ENCODE assay signal across 8 mouse cellular contexts in the genomic region with DNA sequence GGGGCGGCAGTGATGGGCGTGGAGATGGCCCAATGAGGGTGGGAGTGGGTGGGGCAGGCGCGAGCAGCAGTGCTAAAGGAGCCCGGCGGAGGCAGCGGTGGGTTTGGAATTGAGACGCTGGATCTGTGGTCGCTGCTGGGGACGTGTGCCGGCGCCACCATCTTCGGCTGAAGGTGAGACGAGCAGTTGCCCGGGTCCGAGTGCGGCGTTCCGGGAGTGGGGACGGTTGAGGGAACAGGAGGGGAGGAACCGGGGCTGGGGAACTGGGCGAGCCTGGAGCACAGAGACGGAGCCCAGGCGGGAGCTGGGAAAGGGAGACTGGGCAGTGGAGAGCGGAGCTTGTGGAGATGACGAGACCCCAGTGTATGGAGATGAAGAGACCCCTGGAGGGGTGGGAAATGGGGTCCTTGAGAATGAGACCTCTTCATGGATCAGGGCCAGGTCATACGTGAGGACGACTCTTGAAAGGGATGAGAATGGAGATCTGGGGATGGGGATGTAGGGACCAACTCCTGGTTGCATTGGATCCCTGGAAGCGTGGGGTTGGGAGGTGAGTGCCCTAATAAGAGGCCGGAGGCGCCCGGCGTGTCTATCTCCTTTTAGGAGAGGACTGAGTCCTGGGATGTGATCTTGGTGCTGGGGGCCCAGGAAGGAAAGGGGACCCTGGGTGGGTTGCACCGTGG. TPM values are rescaled to one million over a fixed set of nuclear protein-coding genes. Genes with fewer than 3 reads are reported as not detected.
DNase-seq lines count a peak whose midpoint lies in the region; ATAC-seq and TF ChIP-seq lines count a peak whose summit lies in the region.

No protein-coding gene starts in this region.

- H3K9ac ChIP-seq in ES-E14 (ENCODE audit: insufficient read depth, low read depth, low read length, poor library complexity, severe bottlenecking), result peak overlapping the region; percentile 85
- H3K9ac ChIP-seq in hindbrain, embryonic 15.5 days, result peak overlapping the region; percentile 90

- no peaks in the 10 kb centered on the region for H3K36me3 ChIP-seq in kidney, adult 2 months (ENCODE audit: control insufficient read depth, insufficient read depth, low read length)
- no peaks in the 10 kb centered on the region for H3K36me3 ChIP-seq in ES-E14 (ENCODE audit: control insufficient read depth, insufficient read depth, low read length, poor library complexity, severe bottlenecking)
- no peaks in the 10 kb centered on the region for H3K36me3 ChIP-seq in hindbrain, embryonic 15.5 days
- peaks cover 6% of the 10 kb centered on the region for H3K36me3 ChIP-seq in midbrain, embryonic 10.5 days

- H3K4me1 ChIP-seq in kidney, adult 2 months (ENCODE audit: control insufficient read depth, insufficient read depth, low read length), result 0 out of 2 replicates have a peak, but pooled peaks cover 6% of the 10 kb centered on the region
- peaks cover 0 to 4% of the 10 kb centered on the region in 2 experiments; a peak in 2 of 4 replicates for H3K4me1 ChIP-seq in ES-E14 (ENCODE audit: control insufficient read depth in 2 of 2, insufficient read depth in 2 of 2, low read length in 2 of 2, poor library complexity in 1 of 2)
- peaks cover 24% of the 10 kb centered on the region for H3K4me1 ChIP-seq in hindbrain, embryonic 15.5 days (replicated peaks)
- peaks cover 25% of the 10 kb centered on the region for H3K4me1 ChIP-seq in midbrain, embryonic 10.5 days

- under 1% methylated on average over 34 of the region's 34 CpGs for WGBS in kidney, adult 2 months
- under 1% methylated on average over 34 of the region's 34 CpGs for WGBS in hindbrain, embryonic 15.5 days
- under 1% methylated on average over 34 of the region's 34 CpGs for WGBS in midbrain, embryonic 10.5 days

- no peaks in the 10 kb centered on the region for H3K27me3 ChIP-seq in kidney, adult 2 months (replicated peaks; ENCODE audit: control insufficient read depth, insufficient read depth, low read length)
- no peaks in the 10 kb centered on the region for H3K27me3 ChIP-seq in hindbrain, embryonic 15.5 days
- no peaks in the 10 kb centered on the region for H3K27me3 ChIP-seq in midbrain, embryonic 10.5 days (ENCODE audit: low read depth, poor library complexity, severe bottlenecking)

- DNase-seq in kidney, adult 2 months, result peak; percentile 18
- DNase-seq in kidney, adult 11 months, result no peak
- DNase-seq in ES-E14 (ENCODE audit: low read depth, low spot score), result peak; percentile 34
- peak; percentile 72 for DNase-seq in embryo, embryonic 10.5 days (ENCODE audit: low spot score)
- DNase-seq in midbrain, embryonic 10.5 days (ENCODE audit: low spot score), result no peak
- no peak for DNase-seq in thymus, postnatal 0 days (ENCODE audit: low spot score)
- no peak for DNase-seq in T-cell, adult 2 months (ENCODE audit: low spot score)

- ATAC-seq in hindbrain, embryonic 15.5 days (ENCODE audit: low FRiP score, low read depth), result peak; percentile 16

- peak overlapping the region; percentile 60 for H3K4me2 ChIP-seq in hindbrain, embryonic 15.5 days

- no peaks in the 10 kb centered on the region for H3K9me3 ChIP-seq in ES-E14 (ENCODE audit: control insufficient read depth, insufficient read depth, low read depth, low read length)
- H3K9me3 ChIP-seq in hindbrain, embryonic 15.5 days, result no peaks in the 10 kb centered on the region
- H3K9me3 ChIP-seq in midbrain, embryonic 10.5 days (replicated peaks), result no peaks in the 10 kb centered on the region

- H3K27ac ChIP-seq in kidney, adult 2 months (ENCODE audit: insufficient read depth, low read depth, low read length), result peak overlapping the region; percentile 47; the same call in 1 of the 2 replicates
- H3K27ac ChIP-seq in ES-E14 (ENCODE audit: insufficient read depth, low read depth, low read length, poor library complexity, severe bottlenecking), result peak overlapping the region; percentile 41; the same call in 1 of the 2 replicates
- H3K27ac ChIP-seq in hindbrain, embryonic 15.5 days (replicated peaks), result peak overlapping the region; percentile 100
- peak overlapping the region; percentile 97 for H3K27ac ChIP-seq in midbrain, embryonic 10.5 days (replicated peaks)

- no peak for TF ChIP-seq CTCF in kidney, adult 2 months (conservative IDR thresholded peaks at IDR 0.05; ENCODE audit: insufficient read depth, insufficient read length, low read depth, low read length)

- in situ Hi-C loops in ES-E14 (cut with MboI; ENCODE audit: low sequenced_read_pairs in 2 of 2, unreplicated experiment in 2 of 2), result no loop called here

- no peak for TF ChIP-seq POLR2A in kidney, adult 2 months (IDR thresholded peaks at IDR 0.05; ENCODE audit: low read depth, low read length)

- peak overlapping the region; percentile 63 for H3K4me3 ChIP-seq in kidney, adult 2 months (ENCODE audit: insufficient read depth, low read depth, low read length)
- peak overlapping the region; percentile 83 to 96 for H3K4me3 ChIP-seq in ES-E14 (ENCODE audit: insufficient read depth in 1 of 2, low read depth in 1 of 2, low read length in 2 of 2, poor library complexity in 1 of 2, severe bottlenecking in 1 of 2)
- peak overlapping the region; percentile 78 for H3K4me3 ChIP-seq in hindbrain, embryonic 15.5 days
- peak overlapping the region; percentile 94 for H3K4me3 ChIP-seq in midbrain, embryonic 10.5 days

TF ChIP-seq in ES-E14, 5 proteins besides CTCF, POLR2A, EP300 and RAD21:
- TF ChIP-seq CHD2 (IDR thresholded peaks at IDR 0.05; ENCODE audit: low read depth, low read length) (no peak), MAFK (IDR thresholded peaks at IDR 0.05; ENCODE audit: insufficient read depth, low read depth, low read length) (no peak), ZC3H11A (IDR thresholded peaks at IDR 0.05; ENCODE audit: borderline replicate concordance, low read depth, low read length) (no peak), HCFC1 (IDR thresholded peaks at IDR 0.05; ENCODE audit: borderline replicate concordance, insufficient read depth, low read length) (no peak), ZNF384 (IDR thresholded peaks at IDR 0.05; ENCODE audit: low read depth, low read length) (no peak)

RNA-seq across cellular contexts. Expression of a gene that starts 0.8 kb away (rescaled TPM):
- polyA plus RNA-seq in kidney, adult 2 months (2012; rRNA removed), result 32.4 and 33.7 TPM in 2 replicates
- 74.6 and 107 TPM in 2 replicates for total RNA-seq in ES-E14 (2012; rRNA removed)
- polyA plus RNA-seq in hindbrain, embryonic 15.5 days (2015; fragmentation: Nextera tagmentation; extraction: Ambion mirVana), result 97.3 and 98.8 TPM in 2 replicates
- polyA plus RNA-seq in midbrain, embryonic 10.5 days (2016; fragmentation: Nextera tagmentation; extraction: Ambion mirVana), result 134 and 157 TPM in 2 replicates
- 5.4 and 5.9 TPM in 2 replicates for polyA plus RNA-seq in thymus, postnatal 0 days (2015; fragmentation: Nextera tagmentation; extraction: Ambion mirVana)

Comparison
In these comparisons a context has a peak if more than half of its experiments do, and no peak if none do; other contexts are left out.
1. DNase-seq: peak in kidney, adult 2 months (single experiment), ES-E14 (single experiment) and embryo, embryonic 10.5 days (single experiment); none in kidney, adult 11 months (single experiment), midbrain, embryonic 10.5 days (single experiment), thymus, postnatal 0 days (single experiment) and T-cell, adult 2 months (single experiment).
2. H3K27ac ChIP-seq: peak in every context shown above with its lines; median percentile 100 in hindbrain, embryonic 15.5 days; 97 in midbrain, embryonic 10.5 days; 47 in kidney, adult 2 months; 41 in ES-E14.
3. Peak in every context shown above with its lines, with median percentiles within 50 percentile points of each other: H3K4me3 ChIP-seq.